Mouse (Mus musculus) heart, postnatal 14 days (tissue): ENCODE results near the gene BC016579. TPM values are rescaled to one million over a fixed set of nuclear protein-coding genes. Genes with fewer than 3 reads are reported as not detected.

Source experiments
- DNase-seq, 2 experiments: peaks; one replicate each; pipeline ENCODE4 v3.0.0; 2021 to 2022
- intact Hi-C: fragments of 180-260 bp; cut with DNase I; formaldehyde crosslinking; loops from one replicate; pipeline ENCODE4 v1.15.1; 2025
- total RNA-seq, 2 experiments: library from RNA; stranded (reverse); gene quantifications; 2 replicates each; pipeline ENCODE4 v1.2.3; 2021

The BC016579 gene
- total RNA-seq, 2 experiments from 2014 or later: not detected

DNA sequence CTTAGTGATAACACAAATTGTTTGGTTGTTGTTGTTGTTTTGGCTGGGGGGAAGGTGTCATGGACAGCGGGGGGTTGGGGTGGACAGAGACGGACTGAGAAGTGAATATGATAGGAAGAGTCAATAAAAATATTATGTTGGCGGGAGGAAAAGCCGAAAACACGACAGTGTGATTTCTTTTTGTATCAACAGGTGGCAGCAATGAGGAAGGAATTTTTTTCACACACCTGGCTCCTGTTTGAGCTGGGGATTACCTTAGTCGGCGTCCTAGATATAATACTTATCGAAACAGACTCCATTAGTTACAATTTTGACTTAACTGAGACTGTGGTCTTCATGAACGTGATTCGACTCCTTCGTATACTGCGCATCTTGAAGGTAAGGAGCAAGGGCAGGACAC is 74.0 kb downstream of the BC016579 start:
- DNase-seq: no peak
- intact Hi-C loops: loop anchor here (5.0 kb wide), 1 partner anchor 47 kb away; no protein-coding TSS in a partner anchor

Other genes with a start within 250 kb of the BC016579 start
- 10 to 100 TPM; 62.9 to 68.0 TPM for gene Cd200, start 245.0 kb downstream of the BC016579 start, total RNA-seq
- not detected for gene Gm609, start 161.1 kb downstream of the BC016579 start, total RNA-seq
- not detected for gene Gm17783, start 122.0 kb downstream of the BC016579 start, total RNA-seq
- gene Slc9c1, start 118.8 kb downstream of the BC016579 start, total RNA-seq: not detected
- gene Gcsam, start 43.7 kb downstream of the BC016579 start, total RNA-seq: under 1 TPM; 0.12 to 0.19 TPM
- gene Tmprss7, start 39.6 kb upstream of the BC016579 start, total RNA-seq: not detected
- under 1 TPM; 0.38 to 0.54 TPM for gene Tagln3, start 70.5 kb upstream of the BC016579 start, total RNA-seq
- gene Abhd10, start 88.9 kb upstream of the BC016579 start, total RNA-seq: 10 to 100 TPM; 17.3 to 18.9 TPM